Mouse (Mus musculus) limb, embryonic 13.5 days (tissue): ENCODE data around the gene Cyb561a3. TPM values are rescaled to one million over a fixed set of nuclear protein-coding genes. Genes with fewer than 3 reads are reported as not detected.

Experiments used
- ATAC-seq: fragments of 200-750 bp; cut with Nextera tagmentation; 2 replicates; pipeline ENCODE4 v1.8.0; 2017; ENCODE audit warnings: low read depth, moderate number of reproducible peaks, moderate TSS enrichment; ENCODE audit not compliant: low FRiP score
- H3K27ac ChIP-seq: fragments of 300-500 bp; sonication (generic); 2 replicates; pipeline ENCODE4 v1.5.1; 2015; ENCODE audit warnings: inconsistent platforms, mild to moderate bottlenecking, moderate library complexity
- H3K27me3 ChIP-seq: fragments of 300-500 bp; sonication (generic); 2 replicates; pipeline ENCODE4 v1.6.1; 2015; ENCODE audit warnings: mild to moderate bottlenecking, inconsistent platforms
- H3K36me3 ChIP-seq: fragments of 300-500 bp; sonication (generic); 2 replicates; pipeline ENCODE4 v1.6.1; 2015; ENCODE audit warnings: inconsistent platforms, mild to moderate bottlenecking, moderate library complexity
- H3K4me1 ChIP-seq: fragments of 300-500 bp; sonication (generic); 2 replicates; pipeline ENCODE4 v1.6.1; 2015; ENCODE audit warnings: inconsistent platforms
- H3K4me2 ChIP-seq: fragments of 300-500 bp; sonication (generic); replicated peaks from 2 replicates; pipeline ENCODE4 v1.6.1; 2015; ENCODE audit warnings: inconsistent platforms, mild to moderate bottlenecking, moderate library complexity
- H3K4me3 ChIP-seq: fragments of 300-500 bp; sonication (generic); 2 replicates; pipeline ENCODE4 v1.5.1; 2015; ENCODE audit warnings: moderate library complexity, mild to moderate bottlenecking, inconsistent platforms
- H3K9ac ChIP-seq: fragments of 300-500 bp; sonication (generic); 2 replicates; pipeline ENCODE4 v1.6.1; 2015; ENCODE audit warnings: mild to moderate bottlenecking, inconsistent platforms
- H3K9me3 ChIP-seq: fragments of 300-500 bp; sonication (generic); 2 replicates; pipeline ENCODE4 v1.6.1; 2016; ENCODE audit warnings: inconsistent platforms
- WGBS: fragments of 180-500 bp; shearing (Covaris S2); methylation state at CpG from one replicate; pipeline ENCODE4 v1.1.7; 2015; 5-methylcytosine and 5-hydroxymethylcytosine counted together
- polyA plus RNA-seq: library from polyadenylated mRNA; unstranded; fragments of >200 nt; fragmentation: Nextera tagmentation; extraction: Ambion mirVana; gene quantifications from 2 replicates; pipeline ENCODE4 v1.2.1, GENCODE M21; 2015

Cyb561a3 gene
- polyA plus RNA-seq, 1 experiment from 2014 or later = 19.3 TPM

DNA sequence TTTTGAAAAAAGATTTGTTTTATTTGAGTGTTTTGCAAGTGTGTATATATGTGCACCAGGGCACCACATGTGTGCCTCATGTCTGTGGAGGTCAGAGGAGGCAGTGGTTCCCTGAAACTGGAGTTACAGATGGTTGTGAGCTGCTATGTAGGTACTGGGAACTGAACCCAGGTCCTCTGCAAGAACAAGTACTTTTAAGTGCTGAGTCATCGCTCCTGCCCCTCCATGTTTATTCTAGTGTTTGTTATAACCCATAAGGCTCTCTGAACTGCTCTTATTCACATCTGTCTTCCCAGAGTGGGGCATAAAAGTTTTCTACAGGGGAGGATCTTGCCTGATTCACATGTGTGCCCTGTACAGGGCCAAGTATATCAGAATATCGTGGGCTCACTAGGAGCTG lies 22.7 kb downstream of the Cyb561a3 start:
- Histone ChIP-seq H3K9me3 (no peaks in the 10 kb centered on the region), H3K4me1 (peaks cover 18% of the 10 kb centered on the region), H3K4me2 (no peak overlapping the region), H3K9ac (no peak overlapping the region), H3K4me3 (no peak overlapping the region), H3K27ac (no peak overlapping the region), H3K36me3 (peaks cover 41% of the 10 kb centered on the region), H3K27me3 (no peaks in the 10 kb centered on the region)
- WGBS = 91% methylated on average over 2 of the region's 2 CpGs
- ATAC-seq = no peak

DNA sequence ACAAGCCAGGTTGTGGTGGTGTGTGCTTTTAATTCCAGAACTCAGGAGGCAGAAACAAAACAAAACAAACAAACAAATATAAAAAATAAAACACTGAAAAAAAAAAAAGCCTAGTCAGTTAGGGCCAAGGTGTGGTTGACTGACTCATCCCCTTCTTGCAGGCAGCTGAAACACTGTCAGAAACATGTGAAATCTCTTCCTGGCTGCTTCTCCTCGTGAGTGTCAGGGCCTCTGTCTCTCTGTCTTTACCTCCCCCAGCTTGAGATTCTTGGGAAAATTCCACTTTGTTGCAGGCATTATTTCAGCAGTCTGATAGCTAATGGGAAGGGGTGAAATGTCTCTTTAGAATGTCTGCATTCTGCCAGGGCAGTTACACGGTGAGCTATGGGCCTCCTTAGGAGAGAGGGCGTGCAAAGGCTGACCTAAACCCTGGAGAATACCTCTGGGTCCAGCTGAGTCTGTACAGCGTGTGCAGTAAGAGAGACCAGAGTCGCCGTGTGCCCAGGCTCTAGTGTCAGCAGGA lies 25.3 kb downstream of the Cyb561a3 start:
- 8% methylated on average over 6 of the region's 6 CpGs for WGBS
- Histone ChIP-seq H3K4me3 (peak overlapping the region; percentile 41), H3K9me3 (no peaks in the 10 kb centered on the region), H3K4me2 (peak overlapping the region; percentile 69), H3K9ac (peak overlapping the region; percentile 76), H3K4me1 (peaks cover 30% of the 10 kb centered on the region), H3K27ac (peak overlapping the region; percentile 92), H3K36me3 (peaks cover 20% of the 10 kb centered on the region), H3K27me3 (no peaks in the 10 kb centered on the region)
- ATAC-seq = no peak

DNA sequence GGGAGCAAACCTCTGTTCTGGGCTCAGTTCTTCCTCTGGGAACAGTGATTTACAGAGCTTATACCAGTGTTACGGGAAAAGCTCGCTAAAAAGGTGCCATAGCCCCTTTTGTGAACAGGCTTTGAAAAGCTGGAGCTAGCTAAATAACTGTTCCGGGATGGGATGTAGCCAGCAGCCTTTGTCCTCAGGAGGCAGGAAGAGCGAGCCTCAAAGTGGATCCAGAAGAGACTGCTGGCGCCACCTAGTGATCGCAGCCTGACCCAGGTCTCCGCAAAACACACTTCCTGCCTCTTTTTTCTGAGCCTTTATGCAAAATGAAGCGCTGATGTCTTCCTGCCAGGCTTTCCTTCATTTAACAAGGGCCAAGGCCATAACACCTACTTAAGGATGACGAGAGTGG lies 25.8 kb downstream of the Cyb561a3 start:
- WGBS = 2% methylated on average over 9 of the region's 9 CpGs

DNA sequence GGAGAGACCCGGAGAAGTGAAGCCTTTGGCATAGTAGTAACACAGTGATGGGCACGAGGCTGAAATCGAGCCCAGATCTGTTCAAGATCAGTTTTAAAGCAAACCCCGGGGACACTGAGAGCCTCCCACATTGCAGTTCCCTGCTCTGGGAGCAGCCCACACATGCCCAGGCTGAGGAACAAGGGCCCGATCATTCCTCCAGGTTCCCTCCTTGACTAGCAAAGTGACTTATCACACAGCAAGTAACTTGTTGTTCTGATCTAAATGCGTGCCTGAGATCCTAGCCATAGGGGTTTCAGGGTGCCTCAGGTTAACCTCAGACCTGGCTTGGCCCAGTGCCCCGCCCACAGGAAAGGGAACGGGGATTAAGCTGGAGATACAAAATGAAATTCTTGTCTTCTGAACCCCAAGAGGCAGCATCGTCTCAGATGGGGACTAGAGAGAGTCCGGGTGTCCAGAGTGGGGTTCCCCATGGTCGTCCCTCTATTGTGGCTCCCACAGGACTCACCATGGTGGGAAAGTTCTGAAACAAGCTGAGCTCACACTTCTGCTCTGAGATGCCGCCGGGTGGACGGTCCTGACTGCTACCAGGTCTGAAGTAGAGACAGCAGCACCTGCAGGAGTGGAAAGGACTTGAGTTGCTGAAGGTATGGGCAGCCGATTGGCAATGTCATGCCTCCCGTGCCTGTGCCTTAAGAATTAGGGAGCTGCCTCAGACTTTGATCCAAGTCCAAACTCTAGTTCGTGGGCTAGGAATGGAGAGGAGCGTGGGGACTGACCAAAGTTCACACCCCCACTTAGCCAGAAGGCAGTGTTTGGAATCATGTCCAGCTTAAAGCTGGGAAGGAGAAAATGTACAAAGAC lies 26.9 kb downstream of the Cyb561a3 start:
- peak overlapping the region; percentile 92; the same call in 1 of the 2 replicates for H3K27ac ChIP-seq
- ATAC-seq = no peak
- H3K4me2 ChIP-seq = peak overlapping the region; percentile 70
- H3K9me3 ChIP-seq = no peaks in the 10 kb centered on the region
- 87% methylated on average over 18 of the region's 18 CpGs for WGBS
- no peak overlapping the region for H3K4me3 ChIP-seq
- H3K27me3 ChIP-seq = no peaks in the 10 kb centered on the region
- peaks cover 31% of the 10 kb centered on the region for H3K36me3 ChIP-seq
- H3K4me1 ChIP-seq = peaks cover 44% of the 10 kb centered on the region
- peak overlapping the region; percentile 82 for H3K9ac ChIP-seq

More for the DNA sequence above, 25.8 kb downstream of the Cyb561a3 start:
- Histone ChIP-seq H3K27me3 (no peaks in the 10 kb centered on the region), H3K4me2 (peak overlapping the region; percentile 69), H3K4me3 (peak overlapping the region; percentile 41), H3K9me3 (no peaks in the 10 kb centered on the region), H3K27ac (peak overlapping the region; percentile 92), H3K4me1 (peaks cover 35% of the 10 kb centered on the region), H3K36me3 (peaks cover 20% of the 10 kb centered on the region), H3K9ac (peak overlapping the region; percentile 76)
- peak; percentile 63; the same call in 1 of the 2 replicates for ATAC-seq

DNA sequence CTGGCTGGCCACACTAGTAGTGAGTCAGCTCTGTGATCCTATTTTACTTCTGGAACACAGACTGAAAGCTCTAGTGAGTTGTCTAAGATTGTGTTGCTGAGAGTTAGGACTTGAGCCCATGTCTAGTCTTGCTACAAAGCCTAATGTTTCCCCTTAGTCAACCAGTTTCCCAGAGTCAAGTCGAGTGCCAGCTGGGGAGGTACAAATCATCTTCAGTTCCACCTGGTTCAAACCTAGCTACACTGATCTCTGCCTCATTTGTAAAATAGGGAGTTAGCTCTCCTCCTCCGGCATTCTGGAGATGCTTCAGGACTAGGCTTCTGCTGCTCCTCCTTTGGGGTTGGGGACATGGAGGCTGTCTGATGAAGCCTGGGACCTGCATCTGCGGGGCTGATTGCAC lies 27.6 kb downstream of the Cyb561a3 start:
- H3K4me2 ChIP-seq = peak overlapping the region; percentile 70
- 42% methylated on average over 3 of the region's 3 CpGs for WGBS
- peaks cover 36% of the 10 kb centered on the region for H3K36me3 ChIP-seq
- H3K4me3 ChIP-seq = peak overlapping the region; percentile 92
- H3K27me3 ChIP-seq = no peaks in the 10 kb centered on the region
- ATAC-seq = no peak
- peak overlapping the region; percentile 82 for H3K9ac ChIP-seq
- H3K27ac ChIP-seq = peak overlapping the region; percentile 88
- H3K9me3 ChIP-seq = no peaks in the 10 kb centered on the region
- H3K4me1 ChIP-seq = peaks cover 44% of the 10 kb centered on the region

DNA sequence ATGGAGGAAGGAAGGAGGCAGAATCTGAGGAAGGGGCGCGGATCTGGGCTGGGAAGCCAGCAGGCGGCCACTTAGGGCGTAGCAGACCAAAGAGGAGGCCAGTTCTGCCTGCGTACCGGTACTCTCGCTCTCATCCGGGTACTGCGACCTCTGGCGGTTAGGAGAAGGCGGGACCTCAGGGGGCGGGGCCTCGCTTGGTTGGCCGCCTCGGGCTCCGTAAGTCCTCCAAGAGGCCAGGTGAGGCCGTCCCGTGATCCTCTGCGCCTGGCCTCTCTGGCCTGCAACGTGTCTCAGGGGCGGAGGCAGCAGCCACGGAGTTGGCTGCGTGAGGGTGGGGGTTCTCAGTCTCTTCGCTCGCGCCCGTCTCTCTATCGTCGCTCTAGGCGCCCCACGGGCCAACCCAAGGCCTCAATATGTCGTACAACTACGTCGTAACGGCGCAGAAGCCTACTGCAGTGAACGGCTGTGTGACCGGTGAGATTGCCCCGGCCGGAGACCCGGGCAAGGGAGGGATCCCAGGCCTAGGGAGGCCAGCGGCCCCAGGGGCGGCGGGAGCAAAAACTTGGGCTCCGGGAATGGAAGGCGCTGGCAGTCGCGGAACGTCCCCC lies 28.4 kb downstream of the Cyb561a3 start, which contains the start of the genes Ddb1 and Tkfc:
Gene Ddb1, plus strand, starts transcription at position 35 of the 608 bp plus-strand sequence.
Gene Tkfc, minus strand, starts transcription at position 362 of the 608 bp plus-strand sequence.
- under 1% methylated on average over 49 of the region's 49 CpGs for WGBS
- H3K27ac ChIP-seq = peak within 1 kb of the TSS; percentile 88
- no peaks in the 10 kb centered on the region for H3K27me3 ChIP-seq
- H3K9me3 ChIP-seq = no peaks in the 10 kb centered on the region
- H3K4me3 ChIP-seq = peak within 1 kb of the TSS; percentile 92
- peak; percentile 97 for ATAC-seq
- peaks cover 36% of the 10 kb centered on the region for H3K36me3 ChIP-seq
- H3K4me2 ChIP-seq = peak within 1 kb of the TSS; percentile 82
- H3K4me1 ChIP-seq = peaks cover 44% of the 10 kb centered on the region
- H3K9ac ChIP-seq = peak within 1 kb of the TSS; percentile 98

DNA sequence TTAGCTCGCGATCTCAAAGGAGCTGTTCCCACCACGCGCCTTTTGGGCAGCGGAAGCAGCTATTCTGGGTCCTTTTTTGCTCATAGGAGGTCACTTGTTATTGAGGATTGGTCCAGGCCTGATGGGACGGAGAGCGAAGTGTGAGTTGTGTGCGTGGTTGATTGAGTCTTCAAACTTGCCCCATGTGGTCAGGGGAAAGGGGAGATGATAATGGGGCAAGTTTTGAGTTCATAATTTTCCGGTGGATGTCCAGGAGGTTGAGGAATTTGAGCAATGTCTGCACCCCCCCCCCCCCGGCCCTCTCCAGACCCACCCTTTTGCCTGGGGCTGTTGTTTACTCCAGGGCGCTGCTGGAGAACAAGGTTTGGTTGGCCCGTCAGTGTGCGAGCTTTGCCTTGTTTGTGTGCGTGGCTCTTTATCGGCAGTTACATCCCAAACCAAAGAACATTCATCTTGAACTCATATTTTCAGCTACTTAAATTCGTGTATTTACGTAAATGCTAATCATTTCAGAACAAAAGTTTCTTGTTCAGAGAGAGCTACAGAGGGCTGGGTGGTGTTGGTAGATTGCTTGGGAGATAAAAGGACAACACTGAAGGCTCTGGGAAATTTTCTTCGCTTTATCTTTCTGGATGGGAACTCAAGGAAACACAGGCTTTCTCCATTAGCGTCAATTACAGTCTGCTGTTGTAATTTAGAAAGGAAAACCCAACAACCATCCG lies 29.1 kb downstream of the Cyb561a3 start:
- H3K36me3 ChIP-seq = peaks cover 40% of the 10 kb centered on the region
- 0 out of 2 replicates have a peak, but pooled peaks have one; percentile 0 for ATAC-seq
- H3K4me2 ChIP-seq = peak overlapping the region; percentile 82
- H3K4me3 ChIP-seq = peak overlapping the region; percentile 92
- H3K9me3 ChIP-seq = no peaks in the 10 kb centered on the region
- WGBS = 5% methylated on average over 20 of the region's 20 CpGs
- H3K9ac ChIP-seq = peak overlapping the region; percentile 98
- H3K27ac ChIP-seq = peak overlapping the region; percentile 87
- peaks cover 44% of the 10 kb centered on the region for H3K4me1 ChIP-seq
- H3K27me3 ChIP-seq = no peaks in the 10 kb centered on the region

DNA sequence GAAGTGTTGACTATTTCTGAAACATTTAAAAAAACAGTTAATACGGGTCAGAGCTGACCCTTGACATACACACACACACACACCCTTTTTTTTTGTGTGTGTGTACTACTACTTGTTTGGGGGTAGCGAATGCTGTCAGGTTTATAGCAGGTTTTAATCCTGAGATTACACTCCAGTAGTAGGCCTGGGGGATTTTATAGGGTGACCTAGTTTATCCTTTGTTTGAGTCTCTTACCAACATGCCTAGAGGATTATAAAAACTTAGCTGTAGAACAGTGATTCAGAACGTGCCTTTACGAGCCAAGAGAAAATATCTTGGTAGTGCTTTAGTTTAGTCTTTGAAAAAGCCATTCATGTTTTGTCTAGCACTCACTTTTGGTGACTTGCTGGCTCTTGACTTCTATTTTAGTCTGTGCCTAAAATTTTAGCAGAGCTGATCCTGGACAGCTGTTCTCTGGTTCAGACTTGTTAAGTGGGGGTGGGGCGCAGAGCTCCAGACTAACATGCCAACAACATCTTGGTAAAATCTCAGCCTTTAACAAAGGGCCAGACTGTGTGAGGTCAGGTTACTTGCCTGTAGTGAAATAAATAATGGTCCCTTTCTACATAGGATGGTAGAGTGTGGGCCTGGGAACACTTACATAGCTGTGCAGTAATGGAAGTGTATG lies 31.7 kb downstream of the Cyb561a3 start:
- peaks cover 33% of the 10 kb centered on the region for H3K4me1 ChIP-seq
- peak overlapping the region; percentile 32; the same call in 1 of the 2 replicates for H3K4me2 ChIP-seq
- WGBS = 68% methylated on average over 5 of the region's 5 CpGs
- ATAC-seq = no peak
- H3K27me3 ChIP-seq = no peaks in the 10 kb centered on the region
- peaks cover 67% of the 10 kb centered on the region for H3K36me3 ChIP-seq
- no peak overlapping the region for H3K27ac ChIP-seq
- H3K4me3 ChIP-seq = no peak overlapping the region
- H3K9me3 ChIP-seq = no peaks in the 10 kb centered on the region
- H3K9ac ChIP-seq = no peak overlapping the region

DNA sequence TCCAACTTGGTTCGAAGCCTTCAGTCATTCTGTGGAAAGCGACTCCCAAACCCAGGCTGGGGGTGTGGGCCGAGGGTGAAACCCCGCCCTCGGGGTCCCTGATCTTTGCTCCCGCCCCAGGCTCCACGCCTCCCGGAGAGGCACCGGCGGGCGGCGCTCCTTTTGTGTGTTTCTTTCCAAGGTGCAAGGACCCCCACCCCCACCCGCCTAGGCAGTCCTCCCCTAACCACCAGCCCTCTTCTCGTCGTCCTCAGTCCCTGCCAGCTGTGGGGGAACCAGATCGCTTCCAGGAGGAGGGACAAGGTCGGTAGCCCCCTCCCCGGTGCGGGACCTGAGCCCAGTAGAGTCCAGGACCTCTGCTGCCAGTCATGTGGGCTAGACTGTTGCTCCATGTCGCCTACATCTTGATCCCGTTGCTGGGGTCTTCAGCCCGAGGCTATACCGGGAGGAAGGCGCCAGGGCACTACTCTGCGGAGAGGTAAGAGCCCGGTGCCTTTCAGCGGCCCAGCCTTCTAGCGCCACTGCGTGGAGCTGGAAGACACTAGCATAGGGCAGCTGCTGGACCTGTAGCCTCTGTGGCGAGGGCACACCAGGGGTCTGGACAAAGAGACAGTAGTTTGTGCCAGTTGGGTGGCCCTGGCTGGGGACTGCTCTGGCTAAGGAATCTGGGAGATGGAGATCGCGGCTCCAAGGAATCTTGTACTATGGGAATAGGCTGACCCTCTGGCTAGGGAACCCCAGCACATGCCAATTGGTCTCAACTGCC lies 57.3 kb downstream of the Cyb561a3 start, which contains the start of gene Vwce:
Gene Vwce, plus strand, starts transcription at position 108 of the 766 bp plus-strand sequence.
- ATAC-seq = peak; percentile 83

DNA sequence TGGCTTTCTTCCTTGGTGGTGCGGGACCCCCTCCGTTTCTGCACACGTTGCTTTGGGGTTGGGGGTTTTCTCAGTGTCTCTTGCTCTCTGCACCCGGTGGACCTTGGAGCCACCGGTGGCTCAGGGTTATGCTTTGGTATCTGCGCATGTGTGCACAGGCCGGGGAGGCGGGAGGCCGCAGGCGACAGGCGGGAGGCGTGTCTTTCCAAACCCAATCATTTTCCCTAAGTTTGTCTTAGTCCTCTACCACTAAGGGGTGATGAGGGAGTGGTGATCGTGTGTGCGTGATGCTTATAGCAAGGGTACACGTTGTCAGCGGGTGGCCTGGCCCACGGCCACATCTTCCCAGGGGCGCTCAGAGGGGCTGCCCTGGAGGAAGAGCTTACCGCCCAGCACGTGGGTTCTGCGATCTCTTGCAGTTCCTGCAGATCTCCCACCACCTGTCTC lies 57.9 kb downstream of the Cyb561a3 start:
- peak overlapping the region; percentile 63; the same call in 1 of the 2 replicates for H3K27ac ChIP-seq
- peak; percentile 81 for ATAC-seq
- WGBS = under 1% methylated on average over 21 of the region's 21 CpGs
- H3K4me3 ChIP-seq = peak overlapping the region; percentile 55
- peaks cover 26% of the 10 kb centered on the region for H3K4me1 ChIP-seq
- no peaks in the 10 kb centered on the region for H3K27me3 ChIP-seq
- no peaks in the 10 kb centered on the region for H3K9me3 ChIP-seq
- peak overlapping the region; percentile 97 for H3K4me2 ChIP-seq
- H3K9ac ChIP-seq = peak overlapping the region; percentile 72
- H3K36me3 ChIP-seq = peaks cover 22% of the 10 kb centered on the region

More for the DNA sequence above, 57.3 kb downstream of the Cyb561a3 start, which contains the start of gene Vwce:
- H3K9ac ChIP-seq = peak within 1 kb of the TSS; percentile 72
- H3K4me3 ChIP-seq = peak within 1 kb of the TSS; percentile 55
- no peaks in the 10 kb centered on the region for H3K9me3 ChIP-seq
- peaks cover 28% of the 10 kb centered on the region for H3K36me3 ChIP-seq
- peak within 1 kb of the TSS; percentile 63; the same call in 1 of the 2 replicates for H3K27ac ChIP-seq
- WGBS = 2% methylated on average over 32 of the region's 32 CpGs
- H3K4me2 ChIP-seq = peak within 1 kb of the TSS; percentile 97
- H3K4me1 ChIP-seq = peaks cover 22% of the 10 kb centered on the region
- no peaks in the 10 kb centered on the region for H3K27me3 ChIP-seq
